Mouse (Mus musculus) liver, embryonic 15.5 days (tissue): ENCODE measurements around the gene 2610001J05Rik. TPM values are rescaled to one million over a fixed set of nuclear protein-coding genes. Genes with fewer than 3 reads are reported as not detected.

Source experiments
- ATAC-seq: fragments of 200-750 bp; cut with Nextera tagmentation; 2 replicates; pipeline ENCODE4 v1.8.0; 2017; ENCODE audit warnings: moderate number of reproducible peaks, mild to moderate bottlenecking, moderate library complexity; ENCODE audit not compliant: insufficient read depth
- H3K27ac ChIP-seq: fragments of 300-500 bp; sonication (generic); replicated peaks from 2 replicates; pipeline ENCODE4 v1.5.1; 2015; ENCODE audit warnings: mild to moderate bottlenecking, inconsistent platforms
- H3K27me3 ChIP-seq: fragments of 300-500 bp; sonication (generic); 2 replicates; pipeline ENCODE4 v1.6.1; 2015; ENCODE audit warnings: mild to moderate bottlenecking, inconsistent platforms
- H3K36me3 ChIP-seq: fragments of 300-500 bp; sonication (generic); replicated peaks from 2 replicates; pipeline ENCODE4 v1.6.1; 2015; ENCODE audit warnings: moderate library complexity, mild to moderate bottlenecking, inconsistent platforms
- H3K4me1 ChIP-seq: fragments of 300-500 bp; sonication (generic); replicated peaks from 2 replicates; pipeline ENCODE4 v1.6.1; 2015; ENCODE audit warnings: inconsistent platforms
- H3K4me2 ChIP-seq: fragments of 300-500 bp; sonication (generic); 2 replicates; pipeline ENCODE4 v1.6.1; 2015; ENCODE audit warnings: moderate library complexity, mild to moderate bottlenecking, inconsistent platforms
- H3K4me3 ChIP-seq: fragments of 300-500 bp; sonication (generic); replicated peaks from 2 replicates; pipeline ENCODE4 v1.5.1; 2015; ENCODE audit warnings: mild to moderate bottlenecking, inconsistent platforms
- H3K9ac ChIP-seq: fragments of 300-500 bp; sonication (generic); 2 replicates; pipeline ENCODE4 v1.6.1; 2015; ENCODE audit warnings: moderate library complexity, mild to moderate bottlenecking, inconsistent platforms
- H3K9me3 ChIP-seq: fragments of 300-500 bp; sonication (generic); replicated peaks from 2 replicates; pipeline ENCODE4 v1.6.1; 2016; ENCODE audit warnings: inconsistent platforms
- WGBS: fragments of 180-500 bp; shearing (Covaris S2); methylation state at CpG from one replicate; pipeline ENCODE4 v1.1.7; 2015; ENCODE audit warnings: mixed read lengths; ENCODE audit not compliant: insufficient replicate concordance; 5-methylcytosine and 5-hydroxymethylcytosine counted together
- polyA plus RNA-seq: library from polyadenylated mRNA; unstranded; fragments of >200 nt; fragmentation: Nextera tagmentation; extraction: Ambion mirVana; gene quantifications from 2 replicates; pipeline ENCODE4 v1.2.1, GENCODE M21; 2015

The 2610001J05Rik gene
- polyA plus RNA-seq, 1 experiment from 2014 or later, result 39.8 TPM

DNA sequence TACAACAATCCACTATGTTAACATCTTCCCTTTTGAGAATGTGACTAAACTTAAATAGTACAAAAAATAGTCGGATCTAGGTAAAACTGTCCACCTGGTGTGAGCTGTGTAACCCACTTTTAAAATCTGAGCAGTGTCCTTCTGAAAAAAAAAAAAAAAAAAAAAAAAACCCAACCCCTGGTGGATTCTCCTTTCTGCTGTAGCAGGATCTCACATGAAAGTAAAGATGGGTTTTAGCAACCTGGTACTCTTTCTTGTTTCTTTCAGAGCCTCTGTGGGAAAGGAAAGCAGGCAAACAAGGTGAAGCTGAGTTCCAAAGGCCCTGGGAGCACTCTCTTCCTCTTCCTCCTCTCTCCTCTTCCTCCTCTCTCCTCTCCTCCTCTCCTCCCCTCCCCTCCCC, 42.4 kb downstream of the 2610001J05Rik start:
- Histone ChIP-seq H3K36me3 (no peaks in the 10 kb centered on the region), H3K9me3 (no peaks in the 10 kb centered on the region), H3K4me1 (no peaks in the 10 kb centered on the region), H3K9ac (no peak overlapping the region), H3K4me3 (no peak overlapping the region), H3K4me2 (no peak overlapping the region), H3K27ac (no peak overlapping the region), H3K27me3 (no peaks in the 10 kb centered on the region)
- 44% methylated on average over 1 of the region's 1 CpGs for WGBS
- no peak for ATAC-seq

Other genes with a start within 250 kb of the 2610001J05Rik start
- 3.1 and 3.4 TPM in 2 replicates for gene Bmt2, start 193.6 kb downstream of the 2610001J05Rik start, polyA plus RNA-seq
- gene Gpr85, start 31.6 kb downstream of the 2610001J05Rik start, polyA plus RNA-seq, result 0.12 and 0.26 TPM in 2 replicates